Mouse (Mus musculus): Measurements from ENCODE around the gene Rap2c. TPM values are rescaled to one million over a fixed set of nuclear protein-coding genes. Genes with fewer than 3 reads are reported as not detected.

Gene Rap2c
- polyA plus RNA-seq (2015; fragmentation: Nextera tagmentation; extraction: Ambion mirVana), result 12.5 TPM in 2 replicates

DNA sequence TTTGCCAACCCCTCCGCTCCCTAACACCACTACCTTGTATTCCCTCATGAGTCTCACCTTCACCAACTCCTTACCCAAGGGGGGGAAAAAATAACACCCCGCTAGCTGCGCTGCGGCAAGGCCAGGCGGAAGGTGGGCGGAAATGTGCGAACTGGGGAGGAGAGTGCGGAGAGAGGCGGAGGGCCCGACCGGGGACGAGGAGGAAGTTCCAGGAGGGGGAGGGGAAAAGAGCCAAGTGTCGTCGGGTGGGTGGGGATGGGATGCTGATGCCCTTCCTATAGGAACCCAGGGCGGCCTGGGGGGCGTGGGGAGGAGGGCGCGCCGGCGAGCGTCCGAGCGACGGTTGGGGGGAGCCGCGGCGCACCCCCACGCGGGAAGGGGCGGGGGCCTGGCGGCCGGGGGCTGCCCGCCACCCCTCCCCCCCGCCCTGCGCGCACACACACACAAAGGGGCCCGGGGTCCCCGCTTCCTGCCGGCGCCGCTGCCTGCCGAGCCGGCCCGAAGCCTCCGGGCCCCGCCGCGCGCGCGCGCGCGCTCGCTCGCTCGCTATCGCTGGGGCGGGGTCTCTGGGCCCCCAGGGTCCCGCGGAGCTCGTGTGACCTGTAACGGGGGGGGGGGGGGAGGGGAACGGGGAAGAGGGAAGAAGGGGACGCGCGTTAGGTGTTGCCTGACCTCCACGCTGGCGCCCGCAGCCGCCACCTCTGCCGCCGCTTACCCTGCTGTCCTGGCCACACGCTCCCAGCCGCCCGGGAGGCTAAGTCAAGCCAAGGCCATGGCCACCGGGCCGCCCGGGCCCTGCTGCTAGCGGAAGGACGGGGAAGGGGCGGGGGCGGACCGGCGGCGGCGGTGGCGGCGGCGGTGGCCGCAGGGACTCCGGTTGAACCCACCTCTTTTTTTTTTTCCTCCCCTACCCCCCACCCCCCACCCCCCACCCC lies at the start of gene Rap2c:
TSS of gene Rap2c (minus strand) at position 168 of the 935 bp plus-strand sequence.
- Histone ChIP-seq H3K4me3 (peak within 1 kb of the TSS; percentile 58), H3K27ac (replicated peaks) (peak within 1 kb of the TSS; percentile 92), H3K4me2 (peak within 1 kb of the TSS; percentile 61), H3K36me3 (0 out of 2 replicates have a peak, but pooled peaks cover 5% of the 10 kb centered on the region), H3K4me1 (replicated peaks) (0 out of 2 replicates have a peak, but pooled peaks cover 9% of the 10 kb centered on the region), H3K9ac (peak within 1 kb of the TSS; percentile 72), H3K27me3 (no peaks in the 10 kb centered on the region), H3K9me3 (no peaks in the 10 kb centered on the region)
- peak; percentile 82 for ATAC-seq (ENCODE audit: low FRiP score, low read depth)
- WGBS, result 20% methylated on average over 28 of the region's 92 CpGs

- Histone ChIP-seq H3K9ac (no peak overlapping the region), H3K9me3 (no peaks in the 10 kb centered on the region), H3K27ac (replicated peaks) (no peak overlapping the region), H3K4me2 (no peak overlapping the region), H3K36me3 (no peaks in the 10 kb centered on the region), H3K4me3 (no peak overlapping the region), H3K4me1 (replicated peaks) (no peaks in the 10 kb centered on the region), H3K27me3 (no peaks in the 10 kb centered on the region)
- 72% methylated on average over 11 of the region's 11 CpGs for WGBS
- ATAC-seq (ENCODE audit: low FRiP score, low read depth), result no peak
Measured at GRCm38 (mm10) chrX:51066539-51067286, 48.9 kb upstream of the Rap2c start.

DNA sequence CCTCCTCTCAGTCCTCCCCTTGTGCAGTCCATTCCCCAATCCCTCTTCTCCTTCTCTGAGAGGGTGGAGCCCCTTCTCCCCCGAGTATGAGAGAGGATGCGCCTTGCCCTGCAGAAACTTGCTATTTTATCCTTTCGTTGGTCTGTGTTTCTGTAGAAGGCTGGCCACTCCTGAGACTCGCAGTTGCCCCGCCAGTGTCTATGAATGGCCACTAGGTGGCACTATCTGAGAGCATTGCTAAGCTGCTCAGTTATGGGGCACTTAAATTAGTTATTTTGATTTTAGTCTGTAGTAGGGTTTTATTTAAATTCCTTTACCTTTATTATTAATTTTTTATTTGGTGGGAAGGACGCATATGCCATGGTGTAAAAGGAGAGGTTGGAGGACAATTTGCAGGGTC lies 48.0 kb upstream of the Rap2c start:
- ATAC-seq (ENCODE audit: low FRiP score, low read depth), result no peak
- Histone ChIP-seq H3K9me3 (no peaks in the 10 kb centered on the region), H3K4me1 (replicated peaks) (no peaks in the 10 kb centered on the region), H3K4me2 (no peak overlapping the region), H3K27ac (replicated peaks) (no peak overlapping the region), H3K9ac (no peak overlapping the region), H3K36me3 (no peaks in the 10 kb centered on the region), H3K4me3 (no peak overlapping the region), H3K27me3 (no peaks in the 10 kb centered on the region)
- 24% methylated on average over 6 of the region's 6 CpGs for WGBS

DNA sequence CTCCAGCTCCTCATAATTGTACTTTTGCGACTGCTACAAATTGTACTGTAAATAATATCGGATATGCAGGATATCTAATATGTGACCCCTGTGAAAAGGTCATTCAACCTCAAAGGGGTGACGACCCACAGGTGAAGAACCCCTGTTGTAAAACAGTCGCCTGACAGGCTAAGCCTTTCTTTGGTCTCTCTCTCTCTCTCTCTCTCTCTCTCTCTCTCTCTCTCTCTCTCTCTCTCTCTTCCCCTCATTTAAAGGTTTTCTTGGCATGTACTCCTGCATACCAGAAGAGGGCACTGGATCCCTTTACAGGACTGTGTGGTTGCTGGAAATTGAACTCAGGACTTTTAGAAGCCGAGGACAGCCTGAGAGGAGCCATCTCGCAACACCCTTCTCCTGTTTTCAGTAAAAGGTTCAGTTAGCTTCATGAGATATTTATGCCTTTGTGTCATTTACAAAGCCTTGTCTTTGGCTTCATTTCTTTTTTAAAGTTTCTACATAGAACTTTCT lies 47.4 kb upstream of the Rap2c start:
- no peaks in the 10 kb centered on the region for H3K9me3 ChIP-seq
- no peaks in the 10 kb centered on the region for H3K27me3 ChIP-seq
- H3K4me2 ChIP-seq, result no peak overlapping the region
- no peaks in the 10 kb centered on the region for H3K4me1 ChIP-seq (replicated peaks)
- H3K36me3 ChIP-seq, result no peaks in the 10 kb centered on the region
- ATAC-seq (ENCODE audit: low FRiP score, low read depth), result no peak
- no peak overlapping the region for H3K27ac ChIP-seq (replicated peaks)
- WGBS, result 79% methylated on average over 6 of the region's 6 CpGs
- H3K9ac ChIP-seq, result no peak overlapping the region
- H3K4me3 ChIP-seq, result no peak overlapping the region

DNA sequence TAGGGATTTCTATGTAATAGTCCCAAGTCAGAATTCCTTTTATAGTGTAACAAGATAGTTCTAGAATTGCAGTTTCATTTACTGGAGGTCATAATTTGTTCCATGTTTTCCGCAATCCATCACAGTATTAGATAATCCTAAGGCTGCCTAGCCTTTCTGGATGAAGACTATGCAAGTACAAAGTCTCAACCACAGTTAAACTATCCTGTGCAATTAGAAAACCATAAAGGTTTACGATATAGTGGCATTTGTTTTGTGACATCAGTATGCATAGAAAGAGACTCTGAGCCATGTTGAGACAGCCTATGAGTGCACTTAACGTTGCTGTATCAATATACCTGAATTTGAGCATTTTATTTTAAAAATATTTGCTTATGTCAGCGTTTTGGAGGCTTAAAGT lies 42.4 kb upstream of the Rap2c start:
- no peak for ATAC-seq (ENCODE audit: low FRiP score, low read depth)
- H3K4me2 ChIP-seq, result no peak overlapping the region
- H3K27me3 ChIP-seq, result no peaks in the 10 kb centered on the region
- H3K9me3 ChIP-seq, result no peaks in the 10 kb centered on the region
- no peak overlapping the region for H3K4me3 ChIP-seq
- no peaks in the 10 kb centered on the region for H3K36me3 ChIP-seq
- no peak overlapping the region for H3K9ac ChIP-seq
- no peaks in the 10 kb centered on the region for H3K4me1 ChIP-seq (replicated peaks)
- H3K27ac ChIP-seq (replicated peaks), result no peak overlapping the region
- WGBS, result 74% methylated on average over 4 of the region's 4 CpGs

DNA sequence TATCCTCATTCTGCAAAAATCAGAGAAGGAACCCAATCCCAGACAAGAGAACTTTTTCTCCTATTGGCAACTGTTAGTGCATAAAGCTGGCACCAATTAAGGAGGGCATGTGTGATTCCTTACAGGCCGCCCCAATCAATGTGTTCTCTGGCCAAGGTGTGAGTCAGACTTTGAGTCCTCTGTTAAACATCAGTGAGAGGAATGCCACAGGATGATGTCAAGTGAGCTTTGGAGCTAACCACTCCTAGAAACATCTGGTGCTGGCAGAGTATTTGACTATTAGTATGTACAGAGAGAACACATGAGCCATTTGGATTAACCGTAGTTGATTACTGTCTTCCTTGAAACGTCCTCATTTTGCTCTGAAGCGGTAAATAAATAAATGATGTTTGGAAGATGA lies 40.9 kb upstream of the Rap2c start:
- no peaks in the 10 kb centered on the region for H3K27me3 ChIP-seq
- no peaks in the 10 kb centered on the region for H3K4me1 ChIP-seq (replicated peaks)
- no peak overlapping the region for H3K27ac ChIP-seq (replicated peaks)
- whole genome bisulfite sequencing, result 89% methylated on average over 4 of the region's 4 CpGs
- no peak overlapping the region for H3K4me2 ChIP-seq
- no peak for ATAC-seq (ENCODE audit: low FRiP score, low read depth)
- H3K9ac ChIP-seq, result no peak overlapping the region
- no peak overlapping the region for H3K4me3 ChIP-seq
- no peaks in the 10 kb centered on the region for H3K36me3 ChIP-seq
- no peaks in the 10 kb centered on the region for H3K9me3 ChIP-seq

DNA sequence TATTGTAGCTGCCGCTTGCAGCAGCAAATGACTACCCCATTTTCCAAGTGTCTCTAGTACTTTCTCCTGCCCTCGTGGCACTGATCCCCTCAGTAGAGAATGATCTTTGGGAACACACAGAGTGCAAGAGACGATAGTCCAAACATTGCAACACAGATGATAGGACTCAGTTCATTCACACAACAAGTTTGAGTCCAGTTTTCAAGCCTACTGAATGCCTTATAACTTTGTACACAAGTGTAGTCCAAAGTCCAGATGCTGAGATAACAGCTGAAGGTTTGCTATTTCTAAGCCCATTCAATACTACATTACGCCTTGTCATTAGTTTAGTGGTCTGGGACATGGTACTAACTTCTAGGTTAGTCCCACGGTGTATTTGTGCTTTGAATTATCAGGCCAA lies 40.5 kb upstream of the Rap2c start:
- Histone ChIP-seq H3K4me3 (no peak overlapping the region), H3K27me3 (no peaks in the 10 kb centered on the region), H3K9ac (no peak overlapping the region), H3K27ac (replicated peaks) (no peak overlapping the region), H3K4me2 (no peak overlapping the region), H3K9me3 (no peaks in the 10 kb centered on the region), H3K4me1 (replicated peaks) (no peaks in the 10 kb centered on the region), H3K36me3 (no peaks in the 10 kb centered on the region)
- 84% methylated on average over 5 of the region's 5 CpGs for WGBS
- ATAC-seq (ENCODE audit: low FRiP score, low read depth), result no peak

DNA sequence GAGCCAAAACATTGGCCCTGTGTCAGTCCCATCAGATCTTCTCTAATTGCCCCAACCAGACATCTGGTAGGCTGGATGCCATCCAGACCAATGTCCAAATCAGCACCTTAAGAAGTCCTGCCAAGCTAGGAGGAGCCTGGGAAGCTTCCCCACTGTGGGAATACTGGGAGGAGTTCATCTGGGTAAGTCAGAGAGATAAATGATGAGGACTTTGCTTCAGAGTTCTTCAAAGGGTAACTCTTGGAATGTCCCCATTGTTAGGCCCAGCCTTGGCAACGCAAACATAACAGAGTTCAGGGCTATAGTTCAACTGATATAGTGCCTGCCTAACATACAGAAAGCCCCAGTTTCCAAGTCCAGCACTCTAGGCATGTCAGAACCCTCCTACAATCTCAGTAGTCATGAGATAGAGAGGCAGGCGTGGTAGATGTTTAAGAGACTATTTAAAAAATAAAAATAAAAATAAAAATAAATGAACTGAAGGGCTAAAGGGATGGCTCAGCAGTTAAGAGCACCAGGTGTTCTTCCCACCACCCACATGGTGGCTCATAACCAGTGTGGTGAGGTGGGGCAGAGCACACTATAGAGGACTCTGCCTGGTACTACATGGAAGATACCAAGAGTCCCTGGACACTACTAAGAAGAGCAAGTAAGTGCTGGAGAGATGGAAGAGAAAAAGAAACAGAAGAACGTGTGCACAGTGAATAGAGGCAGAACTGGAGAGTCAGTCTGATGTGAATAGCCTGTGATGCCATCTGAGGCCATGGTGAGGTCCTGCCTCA lies 34.1 kb upstream of the Rap2c start:
- Histone ChIP-seq H3K9me3 (no peaks in the 10 kb centered on the region), H3K4me3 (no peak overlapping the region), H3K4me1 (replicated peaks) (no peaks in the 10 kb centered on the region), H3K4me2 (no peak overlapping the region), H3K27ac (replicated peaks) (no peak overlapping the region), H3K9ac (no peak overlapping the region), H3K27me3 (no peaks in the 10 kb centered on the region), H3K36me3 (no peaks in the 10 kb centered on the region)
- no peak for ATAC-seq (ENCODE audit: low FRiP score, low read depth)
- WGBS, result 68% methylated on average over 3 of the region's 3 CpGs

DNA sequence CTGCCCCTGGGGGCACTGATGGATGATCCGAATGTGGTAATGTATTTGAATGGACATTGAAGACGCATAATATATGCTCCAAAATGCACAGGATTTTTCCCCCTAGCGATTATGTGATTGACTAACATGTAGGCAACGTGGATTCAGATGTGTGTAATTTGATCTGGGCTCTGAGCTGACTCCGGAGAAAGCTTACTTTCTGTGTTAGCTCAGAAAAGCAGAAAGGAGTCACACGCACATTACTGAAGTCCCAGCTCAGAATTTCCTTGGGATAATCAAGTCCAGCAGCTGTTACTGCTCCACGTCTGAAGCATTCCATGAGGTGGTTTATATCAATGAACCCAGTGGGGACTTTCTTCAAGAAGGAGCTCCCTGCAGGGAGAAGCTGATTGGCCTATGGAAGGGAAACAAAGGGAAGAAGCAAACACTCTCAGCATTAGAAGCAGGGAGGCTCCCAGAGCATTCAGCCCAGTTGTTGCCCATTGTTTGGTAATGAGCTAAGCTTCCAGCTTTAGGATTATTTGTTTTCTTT lies 17.9 kb upstream of the Rap2c start:
- Histone ChIP-seq H3K36me3 (no peaks in the 10 kb centered on the region), H3K4me2 (no peak overlapping the region), H3K9ac (no peak overlapping the region), H3K4me1 (replicated peaks) (no peaks in the 10 kb centered on the region), H3K4me3 (no peak overlapping the region), H3K9me3 (no peaks in the 10 kb centered on the region), H3K27ac (replicated peaks) (no peak overlapping the region), H3K27me3 (no peaks in the 10 kb centered on the region)
- no peak for ATAC-seq (ENCODE audit: low FRiP score, low read depth)
- 14% methylated on average over 7 of the region's 7 CpGs for WGBS

DNA sequence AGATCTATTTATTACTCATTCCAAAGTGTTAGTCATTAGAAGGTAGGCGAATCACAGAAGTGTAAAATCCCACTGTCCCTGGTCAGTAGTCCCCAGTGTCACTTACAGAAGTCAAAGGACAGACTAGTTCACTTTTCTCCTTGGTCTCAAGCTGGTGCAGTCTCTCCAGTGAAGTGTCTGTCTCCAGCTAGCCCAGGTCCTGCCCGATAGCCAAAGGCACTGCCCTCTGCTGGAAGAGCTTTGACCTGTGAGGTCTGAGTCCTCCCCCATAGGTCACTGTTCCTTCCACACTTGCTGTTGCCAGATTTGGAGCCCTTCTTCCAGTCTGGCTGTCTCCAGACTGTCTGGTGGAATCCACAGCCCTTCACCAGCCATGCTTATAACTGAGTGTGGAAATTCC lies 2.1 kb upstream of the Rap2c start:
- ATAC-seq (ENCODE audit: low FRiP score, low read depth), result no peak
- 0 out of 2 replicates have a peak, but pooled peaks cover 9% of the 10 kb centered on the region for H3K4me1 ChIP-seq (replicated peaks)
- no peak overlapping the region for H3K4me2 ChIP-seq
- WGBS, result 28% methylated on average over 2 of the region's 2 CpGs
- H3K27me3 ChIP-seq, result no peaks in the 10 kb centered on the region
- H3K27ac ChIP-seq (replicated peaks), result no peak overlapping the region
- H3K9ac ChIP-seq, result no peak overlapping the region
- H3K4me3 ChIP-seq, result no peak overlapping the region
- no peaks in the 10 kb centered on the region for H3K9me3 ChIP-seq
- no peaks in the 10 kb centered on the region for H3K36me3 ChIP-seq

DNA sequence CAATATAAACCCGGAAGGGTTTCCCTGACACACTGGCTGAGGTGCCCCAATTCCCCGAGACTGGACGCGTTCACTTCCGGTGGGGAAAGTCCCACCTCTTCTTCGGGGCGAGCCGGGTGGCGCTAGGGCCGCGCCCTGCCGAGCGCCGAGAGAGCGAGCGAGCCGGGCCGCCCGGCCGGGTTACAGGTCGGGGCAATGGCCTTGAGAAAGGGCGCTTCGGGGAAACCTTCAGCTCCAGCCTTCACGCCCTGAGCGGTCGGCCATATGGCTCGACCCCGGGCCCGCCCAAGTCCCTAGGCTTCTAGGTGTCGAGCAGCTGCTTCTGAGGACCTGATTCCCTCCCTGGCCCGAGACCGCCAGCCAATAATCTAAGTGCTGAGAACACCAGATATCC lies 965 bp upstream of the Rap2c start:
- H3K9me3 ChIP-seq, result no peaks in the 10 kb centered on the region
- H3K4me2 ChIP-seq, result peak overlapping the region; percentile 61
- ATAC-seq (ENCODE audit: low FRiP score, low read depth), result peak; percentile 92
- peak overlapping the region; percentile 72 for H3K9ac ChIP-seq
- peak overlapping the region; percentile 58 for H3K4me3 ChIP-seq
- H3K27me3 ChIP-seq, result no peaks in the 10 kb centered on the region
- 0 out of 2 replicates have a peak, but pooled peaks cover 5% of the 10 kb centered on the region for H3K36me3 ChIP-seq
- peak overlapping the region; percentile 92 for H3K27ac ChIP-seq (replicated peaks)
- 31% methylated on average over 11 of the region's 32 CpGs for WGBS
- H3K4me1 ChIP-seq (replicated peaks), result 0 out of 2 replicates have a peak, but pooled peaks cover 9% of the 10 kb centered on the region

Measured in hindbrain, embryonic 15.5 days (tissue).